Mouse (Mus musculus) forebrain, embryonic 11.5 days (tissue): ENCODE results near the gene Slc13a5. TPM values are rescaled to one million over a fixed set of nuclear protein-coding genes. Genes with fewer than 3 reads are reported as not detected.
A peak's percentile ranks its signal among the peaks of the same experiment; 100 is the strongest.

ENCODE experiments used
- ATAC-seq: fragments of 200-750 bp; cut with Nextera tagmentation; replicated peaks from 2 replicates; pipeline ENCODE4 v1.8.0; 2017; ENCODE audit warnings: moderate TSS enrichment; ENCODE audit not compliant: low FRiP score
- DNase-seq: peaks from one replicate; pipeline ENCODE4 v3.0.0-alpha.2; 2017; ENCODE audit warnings: low spot score
- H3K27ac ChIP-seq: fragments of 300-500 bp; sonication (generic); 2 replicates; pipeline ENCODE4 v1.5.1; 2014; ENCODE audit warnings: low read depth, low read length
- H3K27me3 ChIP-seq: fragments of 300-500 bp; sonication (generic); 2 replicates; pipeline ENCODE4 v1.6.1; 2014; ENCODE audit warnings: mild to moderate bottlenecking, low read length, mixed read lengths; ENCODE audit not compliant: control insufficient read depth, insufficient read depth
- H3K36me3 ChIP-seq: fragments of 300-500 bp; sonication (generic); 2 replicates; pipeline ENCODE4 v1.6.1; 2014; ENCODE audit warnings: mild to moderate bottlenecking, low read length, moderate library complexity, mixed read lengths; ENCODE audit not compliant: control insufficient read depth, insufficient read depth
- H3K4me1 ChIP-seq: fragments of 300-500 bp; sonication (generic); replicated peaks from 2 replicates; pipeline ENCODE4 v1.6.1; 2014; ENCODE audit warnings: low read length, mixed read lengths; ENCODE audit not compliant: control insufficient read depth, insufficient read depth
- H3K4me2 ChIP-seq: fragments of 300-500 bp; sonication (generic); 2 replicates; pipeline ENCODE4 v1.6.1; 2014; ENCODE audit warnings: low read depth, mild to moderate bottlenecking, low read length, moderate library complexity, mixed read lengths; ENCODE audit not compliant: severe bottlenecking
- H3K4me3 ChIP-seq: fragments of 300-500 bp; sonication (generic); 2 replicates; pipeline ENCODE4 v1.5.1; 2014; ENCODE audit warnings: low read depth, low read length
- H3K9ac ChIP-seq: fragments of 300-500 bp; sonication (generic); 2 replicates; pipeline ENCODE4 v1.6.1; 2014; ENCODE audit warnings: low read length
- H3K9me3 ChIP-seq: fragments of 300-500 bp; sonication (generic); 2 replicates; pipeline ENCODE4 v1.6.1; 2016; ENCODE audit warnings: low read length, mixed read lengths; ENCODE audit not compliant: control insufficient read depth
- WGBS: fragments of 180-500 bp; shearing (Covaris S2); extraction: QIAGEN DNeasy Blood & Tissue Kit; methylation state at CpG from one replicate; pipeline ENCODE4 v1.1.7; 2014; 5-methylcytosine and 5-hydroxymethylcytosine counted together
- polyA plus RNA-seq: library from polyadenylated mRNA; unstranded; fragments of >200 nt; fragmentation: Nextera tagmentation; extraction: Ambion mirVana; gene quantifications from 2 replicates; pipeline ENCODE4 v1.2.1, GENCODE M21; 2014

Gene Slc13a5
- polyA plus RNA-seq, 1 experiment from 2014 or later, result not detected

DNA sequence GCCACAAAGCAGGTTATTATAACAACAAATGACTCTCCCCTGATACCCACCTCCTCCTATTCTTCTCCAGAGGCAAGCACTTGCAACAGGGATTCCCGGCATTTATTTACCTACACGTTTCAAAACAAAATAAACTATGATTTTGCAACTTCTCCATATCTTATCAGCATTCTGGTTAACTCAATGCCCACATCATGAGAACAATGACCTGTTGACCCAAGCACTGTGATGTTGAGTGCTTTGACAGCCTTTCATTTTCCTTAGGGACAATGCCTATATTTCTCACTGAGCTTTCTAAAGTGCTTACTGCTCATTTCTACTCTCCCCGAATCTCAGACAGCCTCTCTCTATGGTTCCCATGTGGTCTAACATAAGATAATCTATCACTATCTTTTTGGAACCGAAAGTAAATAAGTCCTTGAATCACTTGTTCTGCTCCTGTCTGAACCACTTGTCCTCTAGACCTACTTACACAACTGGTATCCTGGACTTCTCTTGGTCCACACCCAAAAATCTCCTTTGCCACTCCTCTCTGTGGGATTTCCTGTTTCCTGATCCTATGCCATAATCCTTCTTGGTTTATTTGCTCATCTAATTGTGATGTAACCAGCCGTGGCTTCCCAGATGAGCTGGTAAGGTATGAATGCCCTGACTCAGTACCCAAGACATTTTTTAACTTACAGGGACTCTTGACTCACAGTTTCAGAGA, 14.3 kb upstream of the Slc13a5 start:
- Histone ChIP-seq H3K4me1 (no peaks in the 10 kb centered on the region), H3K9me3 (no peaks in the 10 kb centered on the region), H3K36me3 (no peaks in the 10 kb centered on the region), H3K27ac (no peak overlapping the region), H3K27me3 (no peaks in the 10 kb centered on the region), H3K4me2 (no peak overlapping the region), H3K9ac (no peak overlapping the region), H3K4me3 (no peak overlapping the region)
- DNase-seq, result no peak
- 88% methylated on average over 5 of the region's 5 CpGs for WGBS
- ATAC-seq, result no peak

DNA sequence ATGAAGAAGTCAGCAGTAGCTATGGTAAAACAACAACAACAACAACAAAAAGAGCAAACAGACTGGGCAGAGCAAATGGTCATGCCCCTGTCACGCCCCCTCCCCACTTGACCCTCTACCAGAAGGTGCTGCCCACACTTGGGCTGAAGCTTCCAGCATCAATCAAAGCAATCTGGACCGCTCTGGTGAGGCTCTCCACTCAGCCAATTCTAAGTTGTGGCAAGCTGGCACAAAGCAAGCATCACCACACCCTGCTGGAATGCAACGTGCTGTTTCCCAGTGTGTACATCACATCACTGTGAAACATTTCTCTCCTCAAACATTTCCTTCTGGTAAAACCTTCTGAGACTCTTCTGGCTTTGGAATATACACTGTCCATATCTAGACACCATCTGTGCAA, 6.3 kb upstream of the Slc13a5 start:
- Histone ChIP-seq H3K4me1 (no peaks in the 10 kb centered on the region), H3K27ac (no peak overlapping the region), H3K27me3 (no peaks in the 10 kb centered on the region), H3K9ac (no peak overlapping the region), H3K36me3 (no peaks in the 10 kb centered on the region), H3K4me3 (no peak overlapping the region), H3K4me2 (no peak overlapping the region), H3K9me3 (no peaks in the 10 kb centered on the region)
- no peak for ATAC-seq
- WGBS, result 81% methylated on average over 3 of the region's 3 CpGs
- no peak for DNase-seq

DNA sequence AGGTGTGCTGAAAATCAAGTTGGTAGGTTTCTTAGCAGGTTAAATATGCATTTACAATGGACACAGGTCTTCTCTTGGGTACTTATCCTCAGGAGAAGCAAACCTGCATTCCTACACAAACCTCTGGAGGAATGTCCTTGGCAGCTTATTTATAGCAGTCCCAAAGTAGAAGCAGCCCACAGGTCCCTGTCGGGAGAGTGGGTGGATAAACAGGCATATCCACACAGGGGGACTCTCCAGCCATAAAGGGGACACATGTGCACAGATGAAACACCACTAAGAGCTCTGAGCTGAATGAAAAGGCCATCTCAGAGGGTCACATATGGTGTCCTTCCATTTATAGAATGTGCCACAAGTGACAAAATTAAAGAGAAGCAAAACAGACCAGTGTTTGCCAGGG, 4.7 kb upstream of the Slc13a5 start:
- Histone ChIP-seq H3K27ac (no peak overlapping the region), H3K4me3 (no peak overlapping the region), H3K4me1 (no peaks in the 10 kb centered on the region), H3K9me3 (no peaks in the 10 kb centered on the region), H3K36me3 (no peaks in the 10 kb centered on the region), H3K27me3 (no peaks in the 10 kb centered on the region), H3K4me2 (no peak overlapping the region), H3K9ac (no peak overlapping the region)
- DNase-seq, result no peak
- WGBS, result 76% methylated on average over 1 of the region's 1 CpGs
- no peak for ATAC-seq

DNA sequence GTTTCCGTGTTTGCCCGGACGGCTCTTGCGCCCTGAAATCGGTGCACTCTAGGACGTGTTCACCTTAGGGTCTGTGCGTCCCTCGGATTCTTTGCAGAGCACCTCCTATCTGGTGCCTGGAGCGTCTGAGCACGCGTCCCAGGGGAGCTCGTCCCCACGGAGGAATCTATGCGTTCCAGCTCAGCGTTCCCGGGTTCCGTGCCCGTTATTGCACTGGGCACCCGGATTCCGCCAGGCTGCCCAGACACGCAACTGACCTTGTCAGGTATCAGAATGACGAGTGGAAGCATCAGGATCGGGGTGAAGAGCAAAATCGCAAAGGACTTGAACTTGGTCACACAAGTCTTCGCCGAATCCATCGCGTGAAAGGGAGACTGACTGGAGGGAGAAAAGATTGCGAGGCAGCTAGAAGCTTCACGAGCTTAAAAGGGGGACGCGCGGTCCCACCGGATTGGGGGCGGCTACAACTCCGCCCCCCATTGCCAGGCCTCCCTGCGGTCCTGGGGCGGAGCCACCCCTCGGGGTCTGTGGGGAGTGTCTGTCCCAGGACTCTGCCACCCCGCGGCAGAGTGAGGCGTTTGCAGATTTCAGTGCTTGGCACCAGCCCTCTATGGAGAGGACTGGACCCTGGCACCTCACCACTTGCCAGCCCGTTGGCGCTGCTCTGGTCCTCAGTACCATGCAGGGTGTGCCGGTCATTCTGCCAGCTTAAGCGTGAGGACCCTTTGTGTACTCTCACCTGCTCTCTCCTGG, 639 bp downstream of the Slc13a5 start:
- DNase-seq, result peak; percentile 83
- H3K9ac ChIP-seq, result peak overlapping the region; percentile 20; the same call in 1 of the 2 replicates
- peak overlapping the region; percentile 67 for H3K4me2 ChIP-seq
- ATAC-seq, result peak; percentile 85
- H3K4me1 ChIP-seq, result no peaks in the 10 kb centered on the region
- H3K9me3 ChIP-seq, result no peaks in the 10 kb centered on the region
- peaks cover 18% of the 10 kb centered on the region for H3K27me3 ChIP-seq
- H3K36me3 ChIP-seq, result no peaks in the 10 kb centered on the region
- no peak overlapping the region for H3K27ac ChIP-seq
- 1% methylated on average over 46 of the region's 46 CpGs for WGBS
- H3K4me3 ChIP-seq, result peak overlapping the region; percentile 30

DNA sequence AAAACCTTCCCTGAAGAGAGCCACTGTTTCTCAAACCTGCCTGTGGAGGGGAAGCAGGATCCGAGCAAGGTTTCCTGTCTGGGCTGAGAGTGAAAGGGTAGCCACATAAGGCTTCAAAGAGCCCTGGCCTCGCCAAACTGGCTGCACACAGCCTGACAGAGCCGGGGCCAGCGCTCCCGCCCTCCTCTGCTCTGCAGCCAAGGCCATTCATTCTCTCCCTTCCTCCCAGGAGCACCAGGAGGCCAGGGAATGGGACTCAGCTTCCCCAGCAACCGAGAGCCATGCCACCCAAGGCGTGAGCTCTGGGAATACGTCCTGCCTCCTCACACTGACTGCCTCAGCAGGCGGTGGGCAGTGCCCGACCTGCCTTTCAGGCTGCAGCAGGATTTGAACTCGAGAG, 1.5 kb downstream of the Slc13a5 start:
- Histone ChIP-seq H3K27ac (no peak overlapping the region), H3K36me3 (no peaks in the 10 kb centered on the region), H3K27me3 (peaks cover 18% of the 10 kb centered on the region), H3K4me3 (no peak overlapping the region), H3K9me3 (no peaks in the 10 kb centered on the region), H3K4me1 (no peaks in the 10 kb centered on the region), H3K4me2 (no peak overlapping the region; the same call in 1 of the 2 replicates), H3K9ac (no peak overlapping the region)
- 4% methylated on average over 11 of the region's 11 CpGs for WGBS
- ATAC-seq (no peak), DNase-seq (peak; percentile 50)

DNA sequence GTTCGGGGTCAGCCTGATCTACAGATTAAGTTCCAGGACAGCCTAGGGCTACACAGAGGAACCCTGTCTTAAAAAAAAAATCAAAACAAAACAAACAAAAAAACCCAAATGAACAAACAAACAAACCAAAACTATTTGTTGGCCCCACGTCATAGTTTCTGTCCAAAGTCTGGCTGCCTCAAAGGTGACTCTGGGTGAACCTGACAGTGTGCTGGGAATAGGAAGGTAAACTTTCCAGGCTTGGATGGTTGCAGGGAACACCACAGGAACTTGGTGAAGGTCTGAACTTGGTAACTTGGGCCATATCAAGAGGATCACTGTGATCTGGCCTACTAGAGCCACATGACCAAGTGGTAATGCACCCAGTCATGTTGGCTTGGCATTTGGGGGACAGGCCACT, 10.6 kb downstream of the Slc13a5 start:
- H3K4me1 ChIP-seq, result no peaks in the 10 kb centered on the region
- DNase-seq (no peak), ATAC-seq (no peak)
- no peak overlapping the region for H3K9ac ChIP-seq
- no peak overlapping the region for H3K4me3 ChIP-seq
- no peak overlapping the region for H3K27ac ChIP-seq
- 77% methylated on average over 2 of the region's 2 CpGs for WGBS
- H3K36me3 ChIP-seq, result no peaks in the 10 kb centered on the region
- no peaks in the 10 kb centered on the region for H3K27me3 ChIP-seq
- H3K4me2 ChIP-seq, result no peak overlapping the region
- no peaks in the 10 kb centered on the region for H3K9me3 ChIP-seq

DNA sequence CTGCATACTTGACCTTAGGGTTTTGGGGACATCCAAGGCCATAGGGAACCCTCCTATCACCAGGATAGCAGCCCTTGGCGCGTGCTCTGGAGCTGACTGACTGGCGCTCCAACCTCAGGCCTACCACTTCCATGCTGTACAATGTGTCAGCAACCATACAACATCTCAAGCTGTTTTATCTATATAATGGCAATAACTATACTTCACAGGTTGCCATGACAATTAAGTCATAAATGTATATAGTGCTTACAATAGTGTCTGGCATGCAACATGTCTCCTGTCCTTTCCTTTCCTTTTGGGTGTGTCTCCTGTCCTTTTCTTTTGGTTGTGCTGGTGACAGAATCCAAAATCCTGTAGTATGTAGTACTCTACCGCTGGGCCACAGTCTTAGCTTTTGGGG, 11.4 kb downstream of the Slc13a5 start:
- Histone ChIP-seq H3K36me3 (no peaks in the 10 kb centered on the region), H3K4me1 (no peaks in the 10 kb centered on the region), H3K4me3 (no peak overlapping the region), H3K27ac (no peak overlapping the region), H3K9me3 (no peaks in the 10 kb centered on the region), H3K27me3 (no peaks in the 10 kb centered on the region), H3K9ac (no peak overlapping the region), H3K4me2 (no peak overlapping the region)
- no peak for ATAC-seq
- peak; percentile 2 for DNase-seq
- 89% methylated on average over 4 of the region's 4 CpGs for WGBS

DNA sequence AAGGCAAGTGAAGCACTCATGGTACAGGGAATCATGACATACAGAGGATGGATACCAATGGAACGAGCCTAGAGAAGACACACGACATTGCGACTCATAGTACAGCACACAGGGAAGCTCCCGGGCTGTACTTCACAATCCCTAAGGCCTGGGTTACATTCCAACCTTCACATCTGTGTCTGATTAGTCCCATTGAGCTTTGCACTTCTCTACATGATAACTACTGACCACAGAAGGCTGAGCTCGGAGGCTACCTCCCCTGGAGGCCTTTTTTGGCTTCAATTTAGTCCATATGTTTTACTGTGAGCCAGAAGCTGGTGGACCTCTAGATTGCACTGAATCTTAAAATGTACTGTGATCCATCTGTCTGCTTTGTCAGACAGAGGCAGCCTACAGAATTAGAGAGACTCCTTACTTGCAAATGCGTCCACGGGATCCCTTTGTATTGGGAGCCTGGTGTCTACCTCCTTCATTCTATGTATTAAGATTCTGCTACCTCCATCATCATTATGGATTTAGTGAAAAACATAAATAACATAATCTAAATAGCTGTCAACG, 21.7 kb downstream of the Slc13a5 start:
- DNase-seq, result no peak
- H3K4me1 ChIP-seq, result no peaks in the 10 kb centered on the region
- 81% methylated on average over 8 of the region's 8 CpGs for WGBS

More for the DNA sequence above, 21.7 kb downstream of the Slc13a5 start:
- Histone ChIP-seq H3K4me3 (no peak overlapping the region), H3K36me3 (no peaks in the 10 kb centered on the region), H3K9ac (no peak overlapping the region), H3K27me3 (no peaks in the 10 kb centered on the region), H3K9me3 (no peaks in the 10 kb centered on the region), H3K27ac (no peak overlapping the region), H3K4me2 (no peak overlapping the region)
- no peak for ATAC-seq
